Mouse (Mus musculus) olfactory bulb, adult 2 months (tissue): ENCODE results near the gene 4931406C07Rik. TPM values are rescaled to one million over a fixed set of nuclear protein-coding genes. Genes with fewer than 3 reads are reported as not detected.

Source experiments
- H3K27ac ChIP-seq: fragments of 200-500 bp; 2 replicates; pipeline ENCODE4 v1.5.1; 2012; ENCODE audit warnings: low read depth, low read length; ENCODE audit not compliant: insufficient read depth
- H3K4me1 ChIP-seq: fragments of 200-500 bp; 2 replicates; pipeline ENCODE4 v1.6.1; 2012; ENCODE audit warnings: low read length; ENCODE audit not compliant: control insufficient read depth, insufficient read depth
- H3K4me3 ChIP-seq: fragments of 200-500 bp; 2 replicates; pipeline ENCODE4 v1.5.1; 2012; ENCODE audit warnings: mild to moderate bottlenecking, low read depth, low read length, moderate library complexity; ENCODE audit not compliant: insufficient read depth
- CTCF ChIP-seq: fragments of 200-500 bp; IDR thresholded peaks from 2 replicates; pipeline ENCODE4 v1.5.1; 2012; ENCODE audit warnings: low read depth, mild to moderate bottlenecking, low read length, moderate library complexity; ENCODE audit not compliant: insufficient read depth
- POLR2A ChIP-seq: fragments of 200-500 bp; IDR thresholded peaks from 2 replicates; pipeline ENCODE4 v1.6.1; 2012; ENCODE audit warnings: mild to moderate bottlenecking, low read depth, low read length, moderate library complexity; ENCODE audit not compliant: insufficient read depth
- WGBS: fragments of 180-500 bp; shearing (Covaris S2); methylation state at CpG from one replicate; pipeline ENCODE4 v1.1.7; 2018; 5-methylcytosine and 5-hydroxymethylcytosine counted together
- polyA plus RNA-seq: library from polyadenylated mRNA; stranded (reverse); fragments of >200 nt; gene quantifications from 2 replicates; pipeline ENCODE4 v1.2.4, GENCODE M21; 2012; ENCODE audit warnings: low replicate concordance; ENCODE audit not compliant: missing spikeins, insufficient read depth, insufficient read length

4931406C07Rik gene
- polyA plus RNA-seq, 1 experiment = not detected

DNA sequence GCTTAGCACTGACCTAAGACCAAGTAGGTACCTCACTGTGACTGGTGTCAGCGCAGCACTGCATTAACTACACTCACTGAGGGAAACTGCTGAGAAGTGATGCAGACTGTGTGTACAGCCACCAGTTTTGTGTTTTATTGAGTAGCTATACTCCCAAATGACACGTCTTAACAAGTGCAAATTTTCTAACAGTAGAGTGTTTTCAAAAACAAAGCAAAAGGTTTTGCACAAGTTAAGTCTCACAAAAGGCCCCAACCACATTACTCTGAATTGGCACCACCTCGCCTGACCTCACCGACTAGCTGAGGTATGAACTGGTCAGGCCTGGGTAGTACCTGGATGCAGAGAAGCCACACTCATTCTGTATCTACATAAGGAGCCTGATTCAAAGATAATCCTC lies 29.4 kb downstream of the 4931406C07Rik start:
- Histone ChIP-seq H3K4me1 (no peaks in the 10 kb centered on the region), H3K27ac (no peak overlapping the region), H3K4me3 (no peak overlapping the region)
- WGBS = 84% methylated on average over 4 of the region's 4 CpGs
- TF ChIP-seq CTCF (no peak), POLR2A (no peak)

DNA sequence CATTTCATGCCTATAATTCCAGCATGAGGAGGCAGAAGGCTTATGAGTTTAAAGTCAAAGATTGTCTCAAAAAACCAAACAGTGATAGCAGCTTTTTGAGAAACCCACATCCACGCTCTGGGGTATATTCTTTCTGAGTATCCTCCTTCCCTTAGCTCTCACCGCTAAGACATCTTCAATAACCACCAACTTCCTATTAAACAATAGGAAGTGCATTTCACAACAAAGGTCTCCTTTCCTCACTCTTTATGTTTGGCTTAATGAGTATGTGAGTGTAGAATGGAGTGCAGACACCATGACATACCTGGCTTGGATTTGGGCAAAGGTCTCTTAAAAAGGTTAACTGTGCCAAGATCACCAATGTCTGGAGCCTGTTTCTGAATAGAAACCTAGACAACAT lies 32.3 kb downstream of the 4931406C07Rik start:
- Histone ChIP-seq H3K4me3 (no peak overlapping the region), H3K27ac (no peak overlapping the region), H3K4me1 (no peaks in the 10 kb centered on the region)
- WGBS = 89% methylated on average over 2 of the region's 2 CpGs
- TF ChIP-seq POLR2A (no peak), CTCF (no peak)

- TF ChIP-seq POLR2A (no peak), CTCF (no peak)
- H3K4me1 ChIP-seq = no peaks in the 10 kb centered on the region
- WGBS = 95% methylated on average over 10 of the region's 10 CpGs
- H3K27ac ChIP-seq = no peak overlapping the region
- no peak overlapping the region for H3K4me3 ChIP-seq
These were observed 42.8 kb downstream of the 4931406C07Rik start for GRCm38 (mm10) chr9:15263487-15263886.

- H3K4me3 ChIP-seq = no peak overlapping the region
- WGBS = 93% methylated on average over 8 of the region's 8 CpGs
- H3K4me1 ChIP-seq = no peaks in the 10 kb centered on the region
- no peak overlapping the region for H3K27ac ChIP-seq
- no peak for TF ChIP-seq POLR2A
- no peak for TF ChIP-seq CTCF
These were observed 44.3 kb downstream of the 4931406C07Rik start for GRCm38 (mm10) chr9:15261980-15262379.

DNA sequence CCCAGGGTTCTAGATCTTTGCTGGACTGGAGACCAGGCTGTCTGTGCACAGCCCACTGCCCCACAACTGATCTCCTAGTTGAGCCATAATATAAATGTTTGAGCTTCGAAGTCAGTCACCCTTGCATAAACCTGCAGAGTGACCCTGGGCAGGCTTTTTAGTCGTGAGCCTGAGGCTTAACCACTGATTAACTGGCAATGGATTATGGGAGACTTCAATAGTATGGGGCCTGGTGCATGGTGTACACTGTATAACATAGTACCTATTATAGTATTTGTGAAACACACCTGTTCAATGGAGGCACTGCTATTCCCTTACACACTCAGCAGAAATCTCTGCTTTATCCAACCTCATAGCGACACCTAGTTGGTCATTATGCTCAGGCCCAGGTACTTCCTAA lies 50.0 kb downstream of the 4931406C07Rik start:
- Histone ChIP-seq H3K27ac (no peak overlapping the region), H3K4me1 (no peaks in the 10 kb centered on the region), H3K4me3 (no peak overlapping the region)
- 81% methylated on average over 3 of the region's 3 CpGs for WGBS
- TF ChIP-seq CTCF (no peak), POLR2A (no peak)

- Histone ChIP-seq H3K4me3 (no peak overlapping the region), H3K27ac (no peak overlapping the region), H3K4me1 (no peaks in the 10 kb centered on the region)
- 82% methylated on average over 7 of the region's 7 CpGs for WGBS
- TF ChIP-seq POLR2A (no peak), CTCF (no peak)
These were observed 51.7 kb downstream of the 4931406C07Rik start for GRCm38 (mm10) chr9:15254501-15254900.

GRCm38 (mm10) chr9:15252196-15252595 lies 54.1 kb downstream of the 4931406C07Rik start:
- Histone ChIP-seq H3K4me3 (no peak overlapping the region), H3K27ac (no peak overlapping the region), H3K4me1 (no peaks in the 10 kb centered on the region)
- WGBS = 80% methylated on average over 7 of the region's 7 CpGs
- TF ChIP-seq CTCF (no peak), POLR2A (no peak)

DNA sequence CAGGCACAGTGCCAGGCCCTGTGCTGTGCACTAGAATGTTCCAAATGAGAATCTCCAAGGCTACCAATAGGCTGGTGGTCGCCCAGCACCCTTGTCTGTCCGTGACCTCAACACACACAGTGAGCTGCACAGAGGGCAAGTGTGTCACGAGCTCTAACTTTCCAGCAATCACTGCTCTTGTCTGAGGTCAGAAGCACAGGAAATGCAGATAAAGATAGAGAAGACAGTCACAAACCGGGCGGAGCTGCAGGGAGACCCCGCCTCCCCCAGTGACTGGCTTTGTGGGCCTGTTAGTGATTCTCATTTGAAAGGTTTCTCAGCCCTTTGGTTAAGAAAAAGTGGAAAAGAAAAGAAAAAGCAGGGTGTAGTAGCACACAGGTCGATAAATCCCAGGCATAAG lies 55.9 kb downstream of the 4931406C07Rik start:
- Histone ChIP-seq H3K4me1 (no peaks in the 10 kb centered on the region), H3K27ac (no peak overlapping the region), H3K4me3 (no peak overlapping the region)
- TF ChIP-seq CTCF (no peak), POLR2A (no peak)
- WGBS = 75% methylated on average over 7 of the region's 7 CpGs

DNA sequence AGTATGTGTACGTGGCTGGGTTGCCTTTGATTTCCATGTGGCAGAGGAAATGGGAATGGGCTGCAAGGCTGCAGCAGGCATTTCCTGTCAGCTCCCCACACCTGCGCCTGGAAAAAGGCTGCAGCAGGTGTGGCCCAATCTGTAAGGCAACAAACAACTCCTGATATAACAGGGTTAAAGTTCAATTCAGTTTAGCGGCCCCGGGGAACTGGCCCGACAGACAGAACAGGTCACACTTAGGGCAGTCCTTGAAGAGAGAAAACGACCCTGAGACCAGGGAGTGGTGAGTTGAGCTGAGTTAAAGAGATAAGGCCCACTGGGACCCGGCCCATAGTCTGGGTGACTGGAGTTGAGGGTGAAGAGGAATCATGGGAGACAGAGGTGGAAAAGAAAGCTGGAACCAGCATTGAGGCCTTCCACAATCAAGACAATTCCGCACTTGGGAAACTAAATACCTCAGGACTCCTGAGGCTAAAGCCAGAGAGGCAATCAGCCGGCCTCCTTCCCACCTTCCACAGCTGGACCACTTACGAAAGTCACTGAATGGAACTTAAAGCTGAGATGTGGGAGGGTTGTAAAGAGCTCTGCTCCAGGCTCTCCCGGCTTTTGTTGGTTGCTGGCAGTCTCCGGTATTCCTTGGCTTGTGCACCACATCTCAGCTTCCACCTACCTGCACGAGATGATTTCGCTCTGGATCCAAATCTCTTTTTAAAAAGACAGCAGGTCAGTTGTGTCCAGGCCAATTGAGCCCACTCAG lies 60.8 kb downstream of the 4931406C07Rik start:
- WGBS = 84% methylated on average over 14 of the region's 14 CpGs
- H3K4me3 ChIP-seq = no peak overlapping the region
- H3K4me1 ChIP-seq = peaks cover 2% of the 10 kb centered on the region

More for the DNA sequence above, 60.8 kb downstream of the 4931406C07Rik start:
- TF ChIP-seq CTCF (no peak), POLR2A (no peak)
- no peak overlapping the region for H3K27ac ChIP-seq
